Mouse (Mus musculus) liver, adult 2 months (tissue): Measurements from ENCODE around the gene Clmp.

Experiments used
- CTCF ChIP-seq: fragments of 200-500 bp; IDR thresholded peaks from 2 replicates; pipeline ENCODE4 v1.5.1; 2011; ENCODE audit warnings: low read depth, low read length, control low read depth
- POLR2A ChIP-seq: fragments of 200-500 bp; IDR thresholded peaks from 2 replicates; pipeline ENCODE4 v1.6.1; 2011; ENCODE audit warnings: low read length, control low read depth; ENCODE audit not compliant: insufficient read depth; ENCODE audit errors: extremely low read depth

DNA sequence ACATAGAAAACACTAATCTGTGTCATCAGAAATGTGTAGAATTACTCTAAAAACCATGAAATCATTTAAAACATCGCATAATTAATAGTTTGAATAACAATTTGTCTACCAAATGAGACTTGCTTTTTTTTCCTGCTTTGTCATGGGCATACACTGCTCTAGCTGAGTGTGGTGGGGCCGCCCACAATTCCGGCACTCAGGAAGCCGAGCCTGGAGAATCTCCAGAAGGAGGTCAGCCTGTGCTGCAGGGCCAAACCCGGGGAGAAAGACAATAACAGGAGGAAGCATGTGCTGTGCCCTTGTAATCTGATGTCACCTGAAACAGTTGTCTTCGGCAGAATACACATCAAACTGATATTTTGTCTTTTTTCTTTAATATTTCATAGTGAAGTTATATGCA is 139.8 kb downstream of the Clmp start:
- TF ChIP-seq POLR2A (no peak), CTCF (no peak)
